Mouse (Mus musculus) thymus, adult 2 months (tissue): ENCODE data around the gene Defb22.

Experiments
- CTCF ChIP-seq: fragments of 200-500 bp; IDR thresholded peaks from 2 replicates; pipeline ENCODE4 v1.5.1; 2012; ENCODE audit warnings: mild to moderate bottlenecking, control low read depth, low read length, moderate library complexity, borderline replicate concordance; ENCODE audit not compliant: control insufficient read depth, poor library complexity, insufficient read depth; ENCODE audit errors: extremely low read depth
- POLR2A ChIP-seq: fragments of 200-500 bp; IDR thresholded peaks from 2 replicates; pipeline ENCODE4 v1.6.1; 2012; ENCODE audit warnings: mild to moderate bottlenecking, low read length, control low read depth, moderate library complexity; ENCODE audit not compliant: control insufficient read depth, poor library complexity, insufficient read depth; ENCODE audit errors: extremely low read depth

DNA sequence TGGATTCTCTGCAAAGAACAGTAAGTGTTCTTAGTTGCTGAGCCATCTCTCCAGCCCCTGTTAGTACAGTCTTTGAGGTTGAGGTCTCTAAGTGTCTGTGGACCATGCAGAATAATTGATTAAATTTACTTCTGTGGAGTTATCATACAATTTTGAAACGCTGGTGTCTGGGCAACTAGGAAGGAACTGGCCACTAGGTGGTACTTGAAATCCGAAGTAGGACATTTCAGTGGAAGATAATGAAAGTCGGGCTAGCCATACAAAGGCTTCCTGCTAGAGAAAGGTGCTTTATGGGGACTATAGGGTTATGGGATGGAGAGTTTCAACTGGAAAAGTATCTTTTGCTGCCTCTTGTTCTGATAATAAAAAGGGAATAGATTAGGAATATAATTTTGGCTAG lies 17.5 kb downstream of the Defb22 start:
- TF ChIP-seq CTCF (no peak), POLR2A (no peak)
